Mouse (Mus musculus) kidney, embryonic 14.5 days (tissue): ENCODE data around the gene Stk11ip. TPM values are rescaled to one million over a fixed set of nuclear protein-coding genes. Genes with fewer than 3 reads are reported as not detected.

Source experiments
- ATAC-seq: fragments of 200-750 bp; cut with Nextera tagmentation; 2 replicates; pipeline ENCODE4 v1.8.0; 2017; ENCODE audit warnings: moderate number of reproducible peaks, mild to moderate bottlenecking, moderate TSS enrichment, moderate library complexity; ENCODE audit not compliant: low FRiP score, low TSS enrichment
- H3K27ac ChIP-seq: fragments of 300-500 bp; sonication (generic); 2 replicates; pipeline ENCODE4 v1.5.1; 2014; ENCODE audit warnings: low read depth, mild to moderate bottlenecking, low read length, moderate library complexity, mixed read lengths
- H3K27me3 ChIP-seq: fragments of 300-500 bp; sonication (generic); 2 replicates; pipeline ENCODE4 v1.6.1; 2014; ENCODE audit warnings: mild to moderate bottlenecking, low read length; ENCODE audit not compliant: control insufficient read depth, insufficient read depth
- H3K36me3 ChIP-seq: fragments of 300-500 bp; sonication (generic); 2 replicates; pipeline ENCODE4 v1.6.1; 2014; ENCODE audit warnings: low read length, mixed read lengths; ENCODE audit not compliant: control insufficient read depth, insufficient read depth
- H3K4me1 ChIP-seq: fragments of 300-500 bp; sonication (generic); 2 replicates; pipeline ENCODE4 v1.6.1; 2014; ENCODE audit warnings: low read length, mixed read lengths; ENCODE audit not compliant: control insufficient read depth, insufficient read depth
- H3K4me2 ChIP-seq: fragments of 300-500 bp; sonication (generic); replicated peaks from 2 replicates; pipeline ENCODE4 v1.6.1; 2014; ENCODE audit warnings: low read depth, mild to moderate bottlenecking, low read length
- H3K4me3 ChIP-seq: fragments of 300-500 bp; sonication (generic); 2 replicates; pipeline ENCODE4 v1.5.1; 2014; ENCODE audit warnings: mild to moderate bottlenecking, low read length
- H3K9ac ChIP-seq: fragments of 300-500 bp; sonication (generic); 2 replicates; pipeline ENCODE4 v1.6.1; 2014; ENCODE audit warnings: low read depth, mild to moderate bottlenecking, low read length, moderate library complexity
- H3K9me3 ChIP-seq: fragments of 300-500 bp; sonication (generic); 2 replicates; pipeline ENCODE4 v1.6.1; 2016; ENCODE audit warnings: low read length; ENCODE audit not compliant: control insufficient read depth
- WGBS: fragments of 180-500 bp; shearing (Covaris S2); extraction: QIAGEN DNeasy Blood & Tissue Kit; methylation state at CpG from one replicate; pipeline ENCODE4 v1.1.7; 2014; 5-methylcytosine and 5-hydroxymethylcytosine counted together
- polyA plus RNA-seq: library from polyadenylated mRNA; unstranded; fragments of >200 nt; fragmentation: Nextera tagmentation; extraction: Ambion mirVana; gene quantifications from 2 replicates; pipeline ENCODE4 v1.2.1, GENCODE M21; 2014

The Stk11ip gene
- polyA plus RNA-seq, 1 experiment from 2014 or later, result 22.0 TPM

DNA sequence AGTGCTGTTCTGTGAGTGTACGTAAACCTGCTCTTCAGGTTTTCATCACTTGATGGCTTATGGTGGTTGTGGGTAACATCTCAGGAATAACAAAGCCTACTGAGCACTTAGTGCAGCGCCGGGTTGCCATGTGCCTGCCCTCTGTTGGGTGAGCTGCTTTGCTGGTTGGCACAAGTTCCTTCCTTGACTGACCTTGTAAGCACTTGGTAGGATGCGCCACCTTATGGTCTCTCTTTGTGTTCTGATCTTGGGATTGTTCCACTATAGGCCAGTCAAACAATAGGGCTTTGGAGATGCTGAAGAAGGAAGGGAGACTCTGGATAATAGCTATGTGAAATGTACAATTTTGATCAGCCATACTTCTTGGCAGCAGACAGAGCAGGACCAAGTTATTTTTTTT, 9.2 kb downstream of the Stk11ip start:
- WGBS, result 83% methylated on average over 4 of the region's 4 CpGs
- H3K36me3 ChIP-seq, result peaks cover 66% of the 10 kb centered on the region
- H3K27ac ChIP-seq, result no peak overlapping the region
- no peaks in the 10 kb centered on the region for H3K27me3 ChIP-seq
- no peaks in the 10 kb centered on the region for H3K9me3 ChIP-seq
- H3K4me1 ChIP-seq, result no peaks in the 10 kb centered on the region; the same call in 1 of the 2 replicates
- ATAC-seq, result no peak
- no peak overlapping the region for H3K4me3 ChIP-seq
- no peak overlapping the region for H3K4me2 ChIP-seq
- no peak overlapping the region for H3K9ac ChIP-seq

GRCm38 (mm10) chr1:75532280-75533172, 11.2 kb downstream of the Stk11ip start:
- Histone ChIP-seq H3K27ac (0 out of 2 replicates have a peak overlapping the region, but pooled peaks have one; percentile 30), H3K4me1 (no peaks in the 10 kb centered on the region; the same call in 1 of the 2 replicates), H3K27me3 (no peaks in the 10 kb centered on the region), H3K4me3 (no peak overlapping the region), H3K9ac (no peak overlapping the region), H3K36me3 (peaks cover 59% of the 10 kb centered on the region), H3K4me2 (no peak overlapping the region), H3K9me3 (no peaks in the 10 kb centered on the region)
- peak; percentile 44 for ATAC-seq
- 55% methylated on average over 19 of the region's 19 CpGs for WGBS

DNA sequence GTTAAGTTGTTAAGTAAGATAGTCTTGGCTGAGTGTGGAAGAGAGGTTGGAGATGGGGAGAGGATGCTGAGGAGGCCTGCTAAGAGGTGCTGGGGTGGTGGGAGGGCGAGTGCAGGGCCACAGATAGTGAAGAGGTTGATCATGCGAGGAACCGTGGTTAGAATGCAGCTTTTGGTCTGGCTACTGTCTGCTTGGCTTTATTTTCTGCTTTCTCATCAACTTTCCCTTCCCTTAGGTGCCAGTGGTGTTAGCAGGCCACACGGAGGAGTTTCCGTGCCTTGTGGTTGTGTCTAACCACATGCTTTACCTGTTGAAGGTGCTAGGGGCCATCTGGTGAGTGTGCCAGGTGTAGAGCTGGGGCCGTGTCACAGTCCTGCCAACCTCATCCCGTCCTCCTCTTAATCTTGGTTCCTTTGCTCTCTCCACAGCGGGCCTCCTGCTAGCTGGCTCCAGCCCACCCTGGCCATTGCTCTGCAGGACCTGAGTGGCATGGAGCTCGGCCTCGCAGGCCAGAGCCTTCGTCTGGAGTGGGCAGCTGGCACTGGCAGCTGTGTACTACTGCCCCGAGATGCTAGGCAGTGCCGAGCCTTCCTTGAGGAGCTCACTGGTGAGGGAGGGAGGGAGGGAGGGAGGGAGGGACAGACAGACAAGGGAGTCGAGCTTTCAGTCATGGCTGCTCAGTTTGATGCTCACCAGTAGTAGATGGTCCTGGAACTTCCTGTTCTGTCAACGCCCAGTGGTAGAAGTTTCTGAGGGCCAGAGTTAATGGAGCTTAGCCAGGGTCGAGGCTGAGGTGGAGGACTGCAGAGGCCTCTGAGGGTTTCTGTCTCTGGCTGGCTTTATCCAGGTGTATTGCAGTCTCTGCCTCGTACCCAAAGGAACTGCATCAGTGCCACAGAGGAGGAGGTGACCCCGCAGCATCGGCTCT, 12.3 kb downstream of the Stk11ip start:
- Histone ChIP-seq H3K4me2 (no peak overlapping the region), H3K36me3 (peaks cover 52% of the 10 kb centered on the region), H3K4me1 (no peaks in the 10 kb centered on the region; the same call in 1 of the 2 replicates), H3K9ac (no peak overlapping the region), H3K27me3 (no peaks in the 10 kb centered on the region), H3K27ac (peak overlapping the region; percentile 30; the same call in 1 of the 2 replicates), H3K4me3 (no peak overlapping the region), H3K9me3 (no peaks in the 10 kb centered on the region)
- WGBS, result 71% methylated on average over 19 of the region's 19 CpGs
- peak; percentile 53 for ATAC-seq

GRCm38 (mm10) chr1:75537587-75537986, 16.3 kb downstream of the Stk11ip start:
- ATAC-seq, result no peak
- no peak overlapping the region for H3K4me2 ChIP-seq
- H3K27ac ChIP-seq, result no peak overlapping the region
- H3K9me3 ChIP-seq, result no peaks in the 10 kb centered on the region
- no peaks in the 10 kb centered on the region for H3K27me3 ChIP-seq
- peaks cover 27% of the 10 kb centered on the region for H3K36me3 ChIP-seq
- no peak overlapping the region for H3K9ac ChIP-seq
- H3K4me1 ChIP-seq, result no peaks in the 10 kb centered on the region; the same call in 1 of the 2 replicates
- 59% methylated on average over 2 of the region's 2 CpGs for WGBS
- H3K4me3 ChIP-seq, result no peak overlapping the region

- Histone ChIP-seq H3K4me2 (no peak overlapping the region), H3K27ac (no peak overlapping the region), H3K36me3 (peaks cover 18% of the 10 kb centered on the region), H3K4me3 (no peak overlapping the region), H3K9ac (no peak overlapping the region), H3K27me3 (no peaks in the 10 kb centered on the region), H3K4me1 (no peaks in the 10 kb centered on the region), H3K9me3 (no peaks in the 10 kb centered on the region)
- WGBS, result 67% methylated on average over 9 of the region's 9 CpGs
- no peak for ATAC-seq
Observed at GRCm38 (mm10) chr1:75538597-75539190, 17.4 kb downstream of the Stk11ip start.

GRCm38 (mm10) chr1:75541496-75541895, 20.2 kb downstream of the Stk11ip start:
- no peak for ATAC-seq
- Histone ChIP-seq H3K4me1 (peaks cover 6% of the 10 kb centered on the region; the same call in 1 of the 2 replicates), H3K27me3 (no peaks in the 10 kb centered on the region), H3K36me3 (peaks cover 2% of the 10 kb centered on the region; the same call in 1 of the 2 replicates), H3K27ac (no peak overlapping the region), H3K9me3 (no peaks in the 10 kb centered on the region), H3K4me2 (no peak overlapping the region), H3K9ac (no peak overlapping the region), H3K4me3 (no peak overlapping the region)
- WGBS, result 90% methylated on average over 7 of the region's 7 CpGs

GRCm38 (mm10) chr1:75544351-75544750, 23.0 kb downstream of the Stk11ip start:
- Histone ChIP-seq H3K9ac (no peak overlapping the region), H3K36me3 (0 out of 2 replicates have a peak, but pooled peaks cover 6% of the 10 kb centered on the region)
- WGBS, result 90% methylated on average over 6 of the region's 6 CpGs

More at GRCm38 (mm10) chr1:75544351-75544750, 23.0 kb downstream of the Stk11ip start:
- Histone ChIP-seq H3K4me3 (no peak overlapping the region), H3K27ac (no peak overlapping the region), H3K4me2 (no peak overlapping the region), H3K27me3 (no peaks in the 10 kb centered on the region), H3K4me1 (peaks cover 9% of the 10 kb centered on the region), H3K9me3 (no peaks in the 10 kb centered on the region)
- ATAC-seq, result no peak
